Mouse (Mus musculus): Measurements from ENCODE around the gene Klk10. TPM values are rescaled to one million over a fixed set of nuclear protein-coding genes. Genes with fewer than 3 reads are reported as not detected.

The Klk10 gene
- polyA plus RNA-seq, 1 experiment from 2014 or later, result not detected

Other genes with a start within 250 kb of the Klk10 start
- gene Cd33, start 236.6 kb upstream of the Klk10 start, polyA plus RNA-seq (2015; fragmentation: Nextera tagmentation; extraction: Ambion mirVana), result 1.3 TPM in 2 replicates
- 0.20 and 0.27 TPM in 2 replicates for gene Zfp658, start 218.8 kb upstream of the Klk10 start, polyA plus RNA-seq (2015; fragmentation: Nextera tagmentation; extraction: Ambion mirVana)
- 2.0 and 2.7 TPM in 2 replicates for gene Zfp719, start 201.4 kb upstream of the Klk10 start, polyA plus RNA-seq (2015; fragmentation: Nextera tagmentation; extraction: Ambion mirVana)
- gene Zfp819, start 173.9 kb upstream of the Klk10 start, polyA plus RNA-seq (2015; fragmentation: Nextera tagmentation; extraction: Ambion mirVana), result 0.08 TPM in 1 of 2 replicates, not detected in the other
- gene Ceacam18, start 146.3 kb upstream of the Klk10 start, polyA plus RNA-seq (2015; fragmentation: Nextera tagmentation; extraction: Ambion mirVana), result not detected in 2 replicates
- 1.6 and 1.9 TPM in 2 replicates for gene Siglece, start 120.9 kb upstream of the Klk10 start, polyA plus RNA-seq (2015; fragmentation: Nextera tagmentation; extraction: Ambion mirVana)
- 5.2 and 5.3 TPM in 2 replicates for gene Ctu1, start 109.0 kb upstream of the Klk10 start, polyA plus RNA-seq (2015; fragmentation: Nextera tagmentation; extraction: Ambion mirVana)
- gene Klk14, start 90.6 kb upstream of the Klk10 start, polyA plus RNA-seq (2015; fragmentation: Nextera tagmentation; extraction: Ambion mirVana), result not detected in 2 replicates
- gene Klk13, start 68.5 kb upstream of the Klk10 start, polyA plus RNA-seq (2015; fragmentation: Nextera tagmentation; extraction: Ambion mirVana), result not detected in 2 replicates
- gene Klk12, start 12.1 kb upstream of the Klk10 start, polyA plus RNA-seq (2015; fragmentation: Nextera tagmentation; extraction: Ambion mirVana), result not detected in 2 replicates
- not detected in 2 replicates for gene Klk11, start 6.4 kb upstream of the Klk10 start, polyA plus RNA-seq (2015; fragmentation: Nextera tagmentation; extraction: Ambion mirVana)
- not detected in 2 replicates for gene Klk9, start 10.9 kb downstream of the Klk10 start, polyA plus RNA-seq (2015; fragmentation: Nextera tagmentation; extraction: Ambion mirVana)
- gene Klk8, start 16.5 kb downstream of the Klk10 start, polyA plus RNA-seq (2015; fragmentation: Nextera tagmentation; extraction: Ambion mirVana), result 9.3 and 11.1 TPM in 2 replicates
- gene Klk7, start 30.3 kb downstream of the Klk10 start, polyA plus RNA-seq (2015; fragmentation: Nextera tagmentation; extraction: Ambion mirVana), result not detected in 2 replicates
- gene Klk6, start 43.5 kb downstream of the Klk10 start, polyA plus RNA-seq (2015; fragmentation: Nextera tagmentation; extraction: Ambion mirVana), result not detected in 2 replicates
- gene Klk5, start 60.9 kb downstream of the Klk10 start, polyA plus RNA-seq (2015; fragmentation: Nextera tagmentation; extraction: Ambion mirVana), result not detected in 2 replicates
- not detected in 2 replicates for gene Klk4, start 100.1 kb downstream of the Klk10 start, polyA plus RNA-seq (2015; fragmentation: Nextera tagmentation; extraction: Ambion mirVana)
- not detected in 2 replicates for gene Klk15, start 152.7 kb downstream of the Klk10 start, polyA plus RNA-seq (2015; fragmentation: Nextera tagmentation; extraction: Ambion mirVana)
- not detected in 2 replicates for gene Klk1b8, start 169.6 kb downstream of the Klk10 start, polyA plus RNA-seq (2015; fragmentation: Nextera tagmentation; extraction: Ambion mirVana)
- gene Klk1b1, start 185.7 kb downstream of the Klk10 start, polyA plus RNA-seq (2015; fragmentation: Nextera tagmentation; extraction: Ambion mirVana), result not detected in 2 replicates
- gene Klk1b9, start 195.0 kb downstream of the Klk10 start, polyA plus RNA-seq (2015; fragmentation: Nextera tagmentation; extraction: Ambion mirVana), result not detected in 2 replicates
- not detected in 2 replicates for gene Klk1b11, start 214.8 kb downstream of the Klk10 start, polyA plus RNA-seq (2015; fragmentation: Nextera tagmentation; extraction: Ambion mirVana)
- gene Klk1b26, start 231.1 kb downstream of the Klk10 start, polyA plus RNA-seq (2015; fragmentation: Nextera tagmentation; extraction: Ambion mirVana), result not detected in 2 replicates